Mouse (Mus musculus) neural tube, embryonic 14.5 days (tissue): ENCODE results near the gene Anks1b. TPM values are rescaled to one million over a fixed set of nuclear protein-coding genes. Genes with fewer than 3 reads are reported as not detected.

Source experiments
- ATAC-seq: fragments of 200-750 bp; cut with Nextera tagmentation; 2 replicates; pipeline ENCODE4 v1.8.0; 2017; ENCODE audit warnings: low read depth, mild to moderate bottlenecking, moderate TSS enrichment, moderate library complexity
- H3K27ac ChIP-seq: fragments of 300-500 bp; sonication (generic); 2 replicates; pipeline ENCODE4 v1.5.1; 2014; ENCODE audit warnings: low read depth, mild to moderate bottlenecking, control low read depth, low read length, moderate library complexity, mixed read lengths
- H3K27me3 ChIP-seq: fragments of 300-500 bp; sonication (generic); 2 replicates; pipeline ENCODE4 v1.6.1; 2014; ENCODE audit warnings: low read length; ENCODE audit not compliant: control insufficient read depth, insufficient read depth
- H3K36me3 ChIP-seq: fragments of 300-500 bp; sonication (generic); 2 replicates; pipeline ENCODE4 v1.6.1; 2014; ENCODE audit warnings: low read length, mixed read lengths; ENCODE audit not compliant: control insufficient read depth, insufficient read depth
- H3K4me1 ChIP-seq: fragments of 300-500 bp; sonication (generic); 2 replicates; pipeline ENCODE4 v1.6.1; 2014; ENCODE audit warnings: low read length; ENCODE audit not compliant: control insufficient read depth, insufficient read depth
- H3K4me2 ChIP-seq: fragments of 300-500 bp; sonication (generic); 2 replicates; pipeline ENCODE4 v1.6.1; 2014; ENCODE audit warnings: mild to moderate bottlenecking, low read depth, low read length, control low read depth
- H3K4me3 ChIP-seq: fragments of 300-500 bp; sonication (generic); 2 replicates; pipeline ENCODE4 v1.5.1; 2014; ENCODE audit warnings: low read depth, low read length, control low read depth, mixed read lengths
- H3K9ac ChIP-seq: fragments of 300-500 bp; sonication (generic); replicated peaks from 2 replicates; pipeline ENCODE4 v1.6.1; 2014; ENCODE audit warnings: low read depth, mild to moderate bottlenecking, control low read depth, low read length, mixed read lengths
- H3K9me3 ChIP-seq: fragments of 300-500 bp; sonication (generic); 2 replicates; pipeline ENCODE4 v1.6.1; 2016; ENCODE audit warnings: low read length; ENCODE audit not compliant: control insufficient read depth
- WGBS: fragments of 180-500 bp; shearing (Covaris S2); extraction: QIAGEN DNeasy Blood & Tissue Kit; methylation state at CpG from one replicate; pipeline ENCODE4 v1.1.7; 2014; 5-methylcytosine and 5-hydroxymethylcytosine counted together
- polyA plus RNA-seq: library from polyadenylated mRNA; unstranded; fragments of >200 nt; fragmentation: Nextera tagmentation; extraction: Ambion mirVana; gene quantifications from 2 replicates; pipeline ENCODE4 v1.2.1, GENCODE M21; 2014

Anks1b gene
- polyA plus RNA-seq, 1 experiment from 2014 or later = 79.1 TPM

- Histone ChIP-seq H3K27me3 (no peaks in the 10 kb centered on the region), H3K4me3 (no peak overlapping the region), H3K9ac (no peak overlapping the region), H3K9me3 (no peaks in the 10 kb centered on the region), H3K4me1 (no peaks in the 10 kb centered on the region), H3K27ac (no peak overlapping the region), H3K36me3 (no peaks in the 10 kb centered on the region), H3K4me2 (no peak overlapping the region)
- peak; percentile 72; the same call in 1 of the 2 replicates for ATAC-seq
- WGBS = 59% methylated on average over 1 of the region's 1 CpGs
These were observed 398.0 kb downstream of the Anks1b start for GRCm38 (mm10) chr10:90271321-90271720.

- Histone ChIP-seq H3K4me2 (no peak overlapping the region), H3K27ac (no peak overlapping the region), H3K9me3 (no peaks in the 10 kb centered on the region), H3K36me3 (no peaks in the 10 kb centered on the region), H3K27me3 (no peaks in the 10 kb centered on the region), H3K9ac (no peak overlapping the region), H3K4me3 (no peak overlapping the region), H3K4me1 (no peaks in the 10 kb centered on the region)
- no peak for ATAC-seq
- 84% methylated on average over 2 of the region's 2 CpGs for WGBS
These were observed 400.0 kb downstream of the Anks1b start for GRCm38 (mm10) chr10:90273311-90273710.

DNA sequence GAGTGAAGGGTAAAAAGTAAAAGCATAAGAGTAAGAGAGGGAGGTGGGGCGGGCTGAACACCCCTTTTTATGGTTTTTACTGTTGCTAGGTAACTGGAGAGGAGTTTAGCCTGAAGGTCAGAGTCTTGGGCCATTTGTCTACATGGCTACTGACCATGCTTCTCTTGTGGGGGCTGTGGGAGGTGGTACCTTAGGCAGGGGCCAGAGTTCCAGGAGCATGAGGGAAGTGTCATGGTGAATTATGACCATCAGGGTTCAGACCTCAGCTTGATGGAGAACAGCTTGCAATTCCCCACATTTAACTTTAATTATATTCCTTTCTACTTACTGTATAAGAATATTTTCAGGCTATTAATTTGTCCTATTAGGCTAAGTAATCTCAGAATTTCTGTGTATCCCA, 413.3 kb downstream of the Anks1b start:
- no peaks in the 10 kb centered on the region for H3K9me3 ChIP-seq
- H3K27me3 ChIP-seq = no peaks in the 10 kb centered on the region
- no peak overlapping the region for H3K9ac ChIP-seq
- WGBS = 55% methylated on average over 1 of the region's 1 CpGs
- no peak overlapping the region for H3K4me2 ChIP-seq
- no peak for ATAC-seq
- no peaks in the 10 kb centered on the region for H3K4me1 ChIP-seq
- H3K36me3 ChIP-seq = no peaks in the 10 kb centered on the region
- no peak overlapping the region for H3K4me3 ChIP-seq
- no peak overlapping the region for H3K27ac ChIP-seq

GRCm38 (mm10) chr10:90303249-90303648, 429.9 kb downstream of the Anks1b start:
- Histone ChIP-seq H3K27me3 (no peaks in the 10 kb centered on the region), H3K4me1 (no peaks in the 10 kb centered on the region), H3K9me3 (no peaks in the 10 kb centered on the region), H3K9ac (no peak overlapping the region), H3K36me3 (no peaks in the 10 kb centered on the region), H3K27ac (no peak overlapping the region), H3K4me2 (no peak overlapping the region), H3K4me3 (no peak overlapping the region)
- WGBS = 61% methylated on average over 1 of the region's 1 CpGs
- ATAC-seq = no peak

- Histone ChIP-seq H3K4me3 (no peak overlapping the region), H3K27ac (no peak overlapping the region), H3K9ac (no peak overlapping the region), H3K4me1 (no peaks in the 10 kb centered on the region), H3K27me3 (no peaks in the 10 kb centered on the region), H3K9me3 (no peaks in the 10 kb centered on the region), H3K36me3 (no peaks in the 10 kb centered on the region), H3K4me2 (no peak overlapping the region)
- no peak for ATAC-seq
These were observed 432.8 kb downstream of the Anks1b start for GRCm38 (mm10) chr10:90306156-90306555.

DNA sequence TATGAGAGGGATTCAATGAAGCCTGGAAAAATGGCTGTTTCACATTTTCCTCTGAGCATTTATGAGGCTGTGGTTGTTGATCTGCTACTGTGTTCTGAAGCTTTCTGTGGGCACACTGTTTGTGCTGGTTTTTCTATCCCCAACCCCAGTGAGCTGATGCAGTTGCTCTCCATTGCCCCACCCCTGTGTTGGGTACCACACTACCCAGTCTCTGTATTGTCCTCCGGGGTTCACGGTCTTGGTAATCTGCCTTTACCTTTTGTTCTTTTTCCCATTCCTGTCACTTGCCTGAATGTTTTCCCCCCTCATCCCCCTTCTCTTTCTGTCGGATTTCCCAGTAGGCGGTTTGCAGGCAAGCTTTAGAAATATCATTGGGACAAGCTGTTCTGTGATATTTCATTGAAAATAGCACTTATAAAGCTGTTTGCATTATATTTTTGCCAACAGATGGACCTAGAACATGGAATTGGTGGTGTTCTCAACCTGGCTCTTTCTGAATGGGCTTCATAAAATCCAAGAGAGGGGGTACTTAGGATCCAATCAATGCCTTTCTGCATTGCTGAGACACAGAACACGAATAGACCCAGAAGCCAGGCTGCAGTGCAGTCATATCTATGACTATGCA, 434.7 kb downstream of the Anks1b start:
- Histone ChIP-seq H3K4me1 (no peaks in the 10 kb centered on the region), H3K9ac (no peak overlapping the region), H3K36me3 (no peaks in the 10 kb centered on the region), H3K4me2 (no peak overlapping the region), H3K4me3 (no peak overlapping the region), H3K9me3 (no peaks in the 10 kb centered on the region), H3K27ac (no peak overlapping the region), H3K27me3 (no peaks in the 10 kb centered on the region)
- ATAC-seq = no peak
- 58% methylated on average over 5 of the region's 5 CpGs for WGBS

- H3K27ac ChIP-seq = no peak overlapping the region
- H3K36me3 ChIP-seq = no peaks in the 10 kb centered on the region
- 92% methylated on average over 4 of the region's 4 CpGs for WGBS
- no peak for ATAC-seq
- no peaks in the 10 kb centered on the region for H3K4me1 ChIP-seq
- no peak overlapping the region for H3K4me2 ChIP-seq
- no peaks in the 10 kb centered on the region for H3K9me3 ChIP-seq
- no peaks in the 10 kb centered on the region for H3K27me3 ChIP-seq
- no peak overlapping the region for H3K9ac ChIP-seq
- no peak overlapping the region for H3K4me3 ChIP-seq
These were observed 456.5 kb downstream of the Anks1b start for GRCm38 (mm10) chr10:90329781-90330180.

- H3K4me2 ChIP-seq = no peak overlapping the region
- H3K4me1 ChIP-seq = no peaks in the 10 kb centered on the region
- no peak overlapping the region for H3K4me3 ChIP-seq
- no peak overlapping the region for H3K27ac ChIP-seq
- no peak for ATAC-seq
- H3K36me3 ChIP-seq = no peaks in the 10 kb centered on the region
- H3K9ac ChIP-seq = no peak overlapping the region
- H3K27me3 ChIP-seq = no peaks in the 10 kb centered on the region
- H3K9me3 ChIP-seq = no peaks in the 10 kb centered on the region
- 76% methylated on average over 1 of the region's 1 CpGs for WGBS
These were observed 472.1 kb downstream of the Anks1b start for GRCm38 (mm10) chr10:90345394-90345793.

DNA sequence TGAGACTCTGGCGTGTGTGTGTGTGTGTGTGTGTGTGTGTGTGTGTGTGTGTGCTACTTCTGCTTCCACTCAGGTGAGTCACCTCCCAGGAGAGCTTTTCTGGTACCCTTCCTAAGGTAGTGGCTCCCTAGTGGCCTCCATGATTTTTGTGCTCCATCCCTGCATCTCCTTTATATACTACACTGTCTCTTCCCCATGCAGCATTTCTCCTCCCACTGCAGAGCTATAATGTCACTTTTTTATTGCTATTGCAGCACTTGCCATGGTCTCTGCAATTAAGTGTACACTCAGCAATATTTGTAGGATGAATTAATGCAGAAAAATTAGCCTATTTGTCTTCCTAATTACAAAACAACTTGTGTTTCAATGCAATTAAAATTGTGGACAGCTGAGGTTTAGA, 482.9 kb downstream of the Anks1b start:
- no peaks in the 10 kb centered on the region for H3K9me3 ChIP-seq
- 0 out of 2 replicates have a peak, but pooled peaks cover 2% of the 10 kb centered on the region for H3K4me1 ChIP-seq
- peak overlapping the region; percentile 73 for H3K27ac ChIP-seq
- no peak overlapping the region for H3K9ac ChIP-seq
- no peaks in the 10 kb centered on the region for H3K36me3 ChIP-seq
- ATAC-seq = peak; percentile 82; the same call in 1 of the 2 replicates
- H3K4me3 ChIP-seq = no peak overlapping the region
- WGBS = 60% methylated on average over 1 of the region's 1 CpGs
- H3K27me3 ChIP-seq = no peaks in the 10 kb centered on the region
- H3K4me2 ChIP-seq = no peak overlapping the region
